Comparison of ENCODE assay signal across 10 mouse cellular contexts in the genomic region with DNA sequence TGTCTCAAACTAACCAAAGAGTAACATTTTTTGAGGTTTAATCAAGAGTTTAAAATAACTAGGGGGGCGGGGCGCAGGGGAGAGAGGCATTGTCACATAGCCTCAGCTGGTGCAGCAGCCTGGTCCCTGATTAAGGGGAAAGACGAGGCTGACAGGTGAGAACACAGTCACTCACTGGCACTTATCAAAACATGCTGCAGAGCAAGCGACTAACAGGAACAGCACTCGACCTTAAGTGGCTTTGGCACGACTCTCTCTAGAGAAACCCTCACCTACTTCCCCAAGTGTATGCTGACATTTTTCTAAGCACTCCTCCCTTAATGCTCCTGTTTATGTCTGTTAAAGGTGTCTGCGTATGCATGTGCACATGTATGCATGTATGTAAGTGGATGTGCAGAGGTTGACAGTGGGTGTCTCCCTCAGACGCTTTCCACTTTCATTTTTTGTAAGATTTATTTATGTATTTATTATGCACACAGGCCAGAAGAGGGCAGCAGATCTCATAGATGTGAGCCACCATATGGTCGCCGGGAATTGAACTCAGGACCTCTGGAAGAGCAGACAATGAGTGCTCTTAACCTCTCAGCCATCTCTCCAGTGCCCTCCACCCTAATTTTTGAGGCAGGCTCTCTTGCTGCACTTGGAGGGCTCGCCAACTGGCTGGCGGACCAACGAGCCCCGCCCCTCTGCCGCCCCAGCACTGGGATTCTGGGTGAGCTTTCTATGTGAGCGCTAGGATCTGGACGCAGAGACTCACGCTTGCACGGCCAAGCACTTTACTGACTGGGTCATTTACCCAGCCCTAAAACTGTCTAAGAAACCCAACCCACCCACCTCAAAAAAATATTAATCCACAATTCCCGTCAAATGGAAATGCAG. TPM values are rescaled to one million over a fixed set of nuclear protein-coding genes. Genes with fewer than 3 reads are reported as not detected.
DNase-seq lines count a peak whose midpoint lies in the region; ATAC-seq and TF ChIP-seq lines count a peak whose summit lies in the region.
"Had no signal": no experiment of that assay in that cellular context is flagged by ENCODE, and none has a peak within 500 bp of the region (broad histone marks: within the 10 kb centered on the region; RNA-seq: fewer than 3 reads in every experiment).

No protein-coding gene starts in this region.

- DNase-seq in lung, postnatal 0 days (ENCODE audit: low spot score) = peak; percentile 91
- no peak for DNase-seq in adrenal gland, adult 8-10 months
- no peak for DNase-seq in ovary, postnatal 10 days (ENCODE audit: low spot score)
- no peak for DNase-seq in spleen, adult 18-20 months

- no peak overlapping the region for H3K9ac ChIP-seq in intestine, embryonic 16.5 days (ENCODE audit: low read depth, low read length)
- H3K9ac ChIP-seq in intestine, embryonic 15.5 days = no peak overlapping the region
- H3K9ac ChIP-seq in lung, postnatal 0 days (replicated peaks; ENCODE audit: low read depth) = no peak overlapping the region
- H3K9ac ChIP-seq: embryonic facial prominence, embryonic 13.5 days; midbrain, embryonic 12.5 days had no signal

- H3K4me3 ChIP-seq in intestine, embryonic 16.5 days (ENCODE audit: low read length) = no peak overlapping the region
- no peak overlapping the region for H3K4me3 ChIP-seq in intestine, embryonic 15.5 days (replicated peaks)
- H3K4me3 ChIP-seq in lung, postnatal 0 days (ENCODE audit: low read depth, low read length) = no peak overlapping the region
- H3K4me3 ChIP-seq: embryonic facial prominence, embryonic 13.5 days; midbrain, embryonic 12.5 days had no signal

- H3K9me3 ChIP-seq in intestine, embryonic 16.5 days (ENCODE audit: control insufficient read depth, low read length) = no peaks in the 10 kb centered on the region
- no peaks in the 10 kb centered on the region for H3K9me3 ChIP-seq in intestine, embryonic 15.5 days
- H3K9me3 ChIP-seq in lung, postnatal 0 days (ENCODE audit: low read length) = no peaks in the 10 kb centered on the region
- H3K9me3 ChIP-seq: embryonic facial prominence, embryonic 13.5 days; midbrain, embryonic 12.5 days had no signal

- 0 out of 2 replicates have a peak, but pooled peaks have one; percentile 27 for ATAC-seq in intestine, embryonic 16.5 days
- ATAC-seq in intestine, embryonic 15.5 days = no peak
- peak; percentile 67 for ATAC-seq in CD4-positive, CD25-positive, alpha-beta regulatory T cell, adult 4 months
- ATAC-seq in granulocyte monocyte progenitor cell, adult 5-6 weeks (replicated peaks; ENCODE audit: poor library complexity, severe bottlenecking) = peak; percentile 49
- peak; percentile 93 for ATAC-seq in lung, postnatal 0 days

- H3K27me3 ChIP-seq in intestine, embryonic 16.5 days (replicated peaks; ENCODE audit: control insufficient read depth, insufficient read depth, low read length) = no peaks in the 10 kb centered on the region
- H3K27me3 ChIP-seq in intestine, embryonic 15.5 days (replicated peaks) = no peaks in the 10 kb centered on the region
- H3K27me3 ChIP-seq in lung, postnatal 0 days (replicated peaks; ENCODE audit: insufficient read depth, low read length) = no peaks in the 10 kb centered on the region
- H3K27me3 ChIP-seq: embryonic facial prominence, embryonic 13.5 days; midbrain, embryonic 12.5 days had no signal

- peak; percentile 95 for TF ChIP-seq EP300 in lung, postnatal 0 days (IDR thresholded peaks at IDR 0.05)

- H3K4me2 ChIP-seq in intestine, embryonic 16.5 days (ENCODE audit: low read depth, low read length) = no peak overlapping the region
- H3K4me2 ChIP-seq in intestine, embryonic 15.5 days (replicated peaks) = no peak overlapping the region
- 0 out of 2 replicates have a peak overlapping the region, but pooled peaks have one; percentile 3 for H3K4me2 ChIP-seq in lung, postnatal 0 days (replicated peaks; ENCODE audit: low read depth, low read length)
- H3K4me2 ChIP-seq: embryonic facial prominence, embryonic 13.5 days; midbrain, embryonic 12.5 days had no signal

- H3K27ac ChIP-seq in intestine, embryonic 16.5 days (ENCODE audit: low read length) = no peak overlapping the region
- no peak overlapping the region for H3K27ac ChIP-seq in intestine, embryonic 15.5 days
- peak overlapping the region; percentile 38; the same call in 1 of the 2 replicates for H3K27ac ChIP-seq in lung, postnatal 0 days (ENCODE audit: low read length)
- H3K27ac ChIP-seq: embryonic facial prominence, embryonic 13.5 days; midbrain, embryonic 12.5 days had no signal

- H3K4me1 ChIP-seq in intestine, embryonic 16.5 days (ENCODE audit: control insufficient read depth, insufficient read depth, low read length) = no peaks in the 10 kb centered on the region
- H3K4me1 ChIP-seq in intestine, embryonic 15.5 days (replicated peaks) = no peaks in the 10 kb centered on the region
- no peaks in the 10 kb centered on the region for H3K4me1 ChIP-seq in lung, postnatal 0 days (ENCODE audit: insufficient read depth, low read depth, low read length)
- H3K4me1 ChIP-seq: embryonic facial prominence, embryonic 13.5 days; midbrain, embryonic 12.5 days had no signal

- peak; percentile 56 for TF ChIP-seq CTCF in lung, postnatal 0 days (IDR thresholded peaks at IDR 0.05)

- peaks cover 10% of the 10 kb centered on the region; the same call in 1 of the 2 replicates for H3K36me3 ChIP-seq in intestine, embryonic 16.5 days (ENCODE audit: control insufficient read depth, insufficient read depth, low read length)
- H3K36me3 ChIP-seq in intestine, embryonic 15.5 days = peaks cover 13% of the 10 kb centered on the region; the same call in 1 of the 2 replicates
- peaks cover 27% of the 10 kb centered on the region; the same call in 1 of the 2 replicates for H3K36me3 ChIP-seq in lung, postnatal 0 days (ENCODE audit: insufficient read depth, low read length)

- WGBS in intestine, embryonic 16.5 days = 85% methylated on average over 20 of the region's 20 CpGs
- 90% methylated on average over 20 of the region's 20 CpGs for WGBS in intestine, embryonic 15.5 days
- WGBS in lung, postnatal 0 days = 68% methylated on average over 20 of the region's 20 CpGs

RNA-seq across cellular contexts. Expression of a gene that starts 22.8 kb away (rescaled TPM):
- 10.6 and 10.8 TPM in 2 replicates for polyA plus RNA-seq in intestine, embryonic 16.5 days (2015; fragmentation: Nextera tagmentation; extraction: Ambion mirVana)
- 11.1 and 12.6 TPM in 2 replicates for polyA plus RNA-seq in intestine, embryonic 15.5 days (2015; fragmentation: Nextera tagmentation; extraction: Ambion mirVana)
- polyA plus RNA-seq in CD4-positive, CD25-positive, alpha-beta regulatory T cell, adult 4 months (2017; shearing (Covaris generic)) = 1 to 10 TPM in 1 of 2 experiments, under 1 TPM in 1; 0.28 to 1.6 TPM
- 1.2 TPM in 1 of 2 replicates, not detected in the other for total RNA-seq in granulocyte monocyte progenitor cell, adult 5-6 weeks (2014; fragmentation: Nextera tagmentation)
- 0.05 and 1.2 TPM in 2 replicates for total RNA-seq in granulocyte monocyte progenitor cell, adult 5-6 weeks (2017)
- polyA plus RNA-seq in lung, postnatal 0 days (2015; fragmentation: Nextera tagmentation; extraction: Ambion mirVana) = 9.2 and 12.7 TPM in 2 replicates
- 1 to 10 TPM; 1.4 to 2.4 (median 2.0) TPM for total RNA-seq in adrenal gland, adult 8-10 months (2022)

RNA-seq across cellular contexts. Expression of a gene that starts 23.1 kb away (rescaled TPM):
- polyA plus RNA-seq in intestine, embryonic 16.5 days (2015; fragmentation: Nextera tagmentation; extraction: Ambion mirVana) = 485 and 503 TPM in 2 replicates
- 490 and 556 TPM in 2 replicates for polyA plus RNA-seq in intestine, embryonic 15.5 days (2015; fragmentation: Nextera tagmentation; extraction: Ambion mirVana)
- 100 to 1,000 TPM; 601 to 659 TPM for polyA plus RNA-seq in CD4-positive, CD25-positive, alpha-beta regulatory T cell, adult 4 months (2017; shearing (Covaris generic))
- total RNA-seq in granulocyte monocyte progenitor cell, adult 5-6 weeks (2014; fragmentation: Nextera tagmentation) = 226 and 321 TPM in 2 replicates
- 159 and 194 TPM in 2 replicates for total RNA-seq in granulocyte monocyte progenitor cell, adult 5-6 weeks (2017)
- polyA plus RNA-seq in lung, postnatal 0 days (2015; fragmentation: Nextera tagmentation; extraction: Ambion mirVana) = 1,283 and 1,300 TPM in 2 replicates
- 100 to 1,000 TPM; 265 to 302 (median 283) TPM for total RNA-seq in adrenal gland, adult 8-10 months (2022)
